Mouse (Mus musculus) intestine, embryonic 16.5 days (tissue): Measurements from ENCODE around the gene Pabpn1l. TPM values are rescaled to one million over a fixed set of nuclear protein-coding genes. Genes with fewer than 3 reads are reported as not detected.

Source experiments
- ATAC-seq: fragments of 200-750 bp; cut with Nextera tagmentation; 2 replicates; pipeline ENCODE4 v1.8.0; 2017; ENCODE audit warnings: moderate TSS enrichment, moderate library complexity
- H3K27ac ChIP-seq: fragments of 300-500 bp; sonication (generic); 2 replicates; pipeline ENCODE4 v1.5.1; 2014; ENCODE audit warnings: mild to moderate bottlenecking, low read length
- H3K27me3 ChIP-seq: fragments of 300-500 bp; sonication (generic); replicated peaks from 2 replicates; pipeline ENCODE4 v1.6.1; 2014; ENCODE audit warnings: low read length, control low read depth, mixed read lengths; ENCODE audit not compliant: control insufficient read depth, insufficient read depth
- H3K36me3 ChIP-seq: fragments of 300-500 bp; sonication (generic); 2 replicates; pipeline ENCODE4 v1.6.1; 2014; ENCODE audit warnings: low read length, control low read depth; ENCODE audit not compliant: control insufficient read depth, insufficient read depth
- H3K4me1 ChIP-seq: fragments of 300-500 bp; sonication (generic); 2 replicates; pipeline ENCODE4 v1.6.1; 2014; ENCODE audit warnings: low read length, control low read depth, mixed read lengths; ENCODE audit not compliant: control insufficient read depth, insufficient read depth
- H3K4me2 ChIP-seq: fragments of 300-500 bp; sonication (generic); 2 replicates; pipeline ENCODE4 v1.6.1; 2014; ENCODE audit warnings: low read depth, low read length, control low read depth
- H3K4me3 ChIP-seq: fragments of 300-500 bp; sonication (generic); 2 replicates; pipeline ENCODE4 v1.5.1; 2014; ENCODE audit warnings: mild to moderate bottlenecking, low read length
- H3K9ac ChIP-seq: fragments of 300-500 bp; sonication (generic); 2 replicates; pipeline ENCODE4 v1.6.1; 2014; ENCODE audit warnings: low read depth, low read length
- H3K9me3 ChIP-seq: fragments of 300-500 bp; sonication (generic); 2 replicates; pipeline ENCODE4 v1.6.1; 2016; ENCODE audit warnings: low read length, control low read depth; ENCODE audit not compliant: control insufficient read depth
- WGBS: fragments of 180-500 bp; shearing (Covaris S2); extraction: QIAGEN DNeasy Blood & Tissue Kit; methylation state at CpG from one replicate; pipeline ENCODE4 v1.1.7; 2014; 5-methylcytosine and 5-hydroxymethylcytosine counted together
- microRNA-seq: library from miRNA; unstranded; fragments of <30 nt; microRNA quantifications from one replicate; pipeline ENCODE4, GENCODE M21; 2016
- polyA plus RNA-seq: library from polyadenylated mRNA; unstranded; fragments of >200 nt; fragmentation: Nextera tagmentation; extraction: Ambion mirVana; gene quantifications from 2 replicates; pipeline ENCODE4 v1.2.1, GENCODE M21; 2015

The Pabpn1l gene
- polyA plus RNA-seq, 1 experiment from 2014 or later, result not detected

DNA sequence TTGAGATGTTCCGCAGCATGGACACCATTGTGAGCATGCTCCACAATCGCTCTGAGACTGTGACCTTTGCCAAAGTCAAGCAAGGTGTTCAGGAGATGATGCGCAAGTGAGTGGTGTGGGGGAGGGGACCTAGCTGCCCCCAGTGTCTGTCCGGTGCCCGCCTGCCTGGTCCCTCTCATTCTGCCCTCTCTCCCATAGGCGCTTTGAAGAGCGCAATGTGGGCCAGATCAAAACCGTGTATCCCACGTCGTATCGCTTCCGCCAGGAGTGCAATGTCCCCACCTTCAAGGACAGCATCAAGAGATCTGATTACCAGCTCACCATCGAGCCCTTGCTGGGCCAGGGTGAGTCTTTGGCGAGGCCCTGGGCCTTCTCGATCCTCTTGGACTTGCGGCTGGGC is 52.5 kb downstream of the Pabpn1l start:
- Histone ChIP-seq H3K4me3 (no peak overlapping the region), H3K4me2 (no peak overlapping the region), H3K27me3 (no peaks in the 10 kb centered on the region), H3K9me3 (no peaks in the 10 kb centered on the region), H3K36me3 (peaks cover 25% of the 10 kb centered on the region; the same call in 1 of the 2 replicates), H3K4me1 (peaks cover 43% of the 10 kb centered on the region), H3K9ac (no peak overlapping the region), H3K27ac (no peak overlapping the region)
- 96% methylated on average over 16 of the region's 16 CpGs for WGBS
- no peak for ATAC-seq

Small RNA genes lying within 50 kb of the gene (microRNA-seq; reads per million reads assigned to microRNA genes)
- not detected for gene Mir6396

Other genes with a start within 250 kb of the Pabpn1l start
- 40.5 and 43.1 TPM in 2 replicates for gene Zc3h18, start 246.1 kb downstream of the Pabpn1l start, polyA plus RNA-seq
- not detected in 2 replicates for gene Il17c, start 200.7 kb downstream of the Pabpn1l start, polyA plus RNA-seq
- gene Cyba, start 189.8 kb downstream of the Pabpn1l start, polyA plus RNA-seq, result 338 and 349 TPM in 2 replicates
- 80.4 and 81.7 TPM in 2 replicates for gene Mvd, start 179.3 kb downstream of the Pabpn1l start, polyA plus RNA-seq
- gene Snai3, start 162.0 kb downstream of the Pabpn1l start, polyA plus RNA-seq, result 0.73 and 0.83 TPM in 2 replicates
- gene Rnf166, start 146.7 kb downstream of the Pabpn1l start, polyA plus RNA-seq, result 29.2 and 30.4 TPM in 2 replicates
- 37.9 and 43.6 TPM in 2 replicates for gene Ctu2, start 146.6 kb downstream of the Pabpn1l start, polyA plus RNA-seq
- gene Piezo1, start 71.4 kb downstream of the Pabpn1l start, polyA plus RNA-seq, result 9.8 and 11.3 TPM in 2 replicates
- 36.2 and 40.0 TPM in 2 replicates for gene Cdt1, start 54.7 kb downstream of the Pabpn1l start, polyA plus RNA-seq
- gene Aprt, start 45.8 kb downstream of the Pabpn1l start, polyA plus RNA-seq, result 736 and 778 TPM in 2 replicates
- gene Galns, start 11.3 kb downstream of the Pabpn1l start, polyA plus RNA-seq, result 22.4 and 27.4 TPM in 2 replicates
- gene Trappc2l, start 11.1 kb downstream of the Pabpn1l start, polyA plus RNA-seq, result 76.7 and 86.4 TPM in 2 replicates
- 4.1 and 5.2 TPM in 2 replicates for gene Cbfa2t3, start 76.4 kb upstream of the Pabpn1l start, polyA plus RNA-seq
- gene Acsf3, start 152.7 kb upstream of the Pabpn1l start, polyA plus RNA-seq, result 31.4 and 34.5 TPM in 2 replicates
- gene Cdh15, start 225.2 kb upstream of the Pabpn1l start, polyA plus RNA-seq, result 0.11 and 0.24 TPM in 2 replicates